Mouse (Mus musculus): ENCODE measurements around the gene Pam16. TPM values are rescaled to one million over a fixed set of nuclear protein-coding genes. Genes with fewer than 3 reads are reported as not detected.

Gene Pam16
- total RNA-seq, 2 experiments from 2014 or later = 129 to 141 TPM

DNA sequence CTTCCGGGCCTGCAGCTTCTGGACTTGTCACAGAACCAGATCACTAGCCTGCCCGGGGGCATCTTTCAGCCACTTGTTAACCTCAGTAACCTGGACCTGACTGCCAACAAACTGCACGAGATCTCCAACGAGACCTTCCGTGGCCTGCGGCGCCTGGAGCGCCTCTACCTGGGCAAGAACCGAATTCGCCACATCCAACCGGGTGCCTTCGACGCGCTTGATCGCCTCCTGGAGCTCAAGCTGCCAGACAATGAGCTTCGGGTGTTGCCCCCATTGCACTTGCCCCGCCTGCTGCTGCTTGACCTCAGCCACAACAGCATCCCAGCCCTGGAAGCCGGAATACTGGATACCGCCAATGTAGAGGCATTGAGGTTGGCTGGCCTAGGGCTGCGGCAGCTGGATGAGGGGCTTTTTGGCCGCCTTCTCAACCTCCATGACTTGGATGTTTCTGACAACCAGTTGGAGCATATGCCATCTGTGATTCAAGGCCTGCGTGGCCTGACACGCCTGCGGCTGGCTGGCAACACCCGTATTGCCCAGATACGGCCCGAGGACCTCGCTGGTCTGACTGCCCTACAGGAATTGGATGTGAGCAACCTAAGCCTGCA lies 23.7 kb upstream of the Pam16 start:
- DNase-seq (ENCODE audit: low spot score) = no peak
- intact Hi-C loops (cut with DNase I) = no loop called here

DNA sequence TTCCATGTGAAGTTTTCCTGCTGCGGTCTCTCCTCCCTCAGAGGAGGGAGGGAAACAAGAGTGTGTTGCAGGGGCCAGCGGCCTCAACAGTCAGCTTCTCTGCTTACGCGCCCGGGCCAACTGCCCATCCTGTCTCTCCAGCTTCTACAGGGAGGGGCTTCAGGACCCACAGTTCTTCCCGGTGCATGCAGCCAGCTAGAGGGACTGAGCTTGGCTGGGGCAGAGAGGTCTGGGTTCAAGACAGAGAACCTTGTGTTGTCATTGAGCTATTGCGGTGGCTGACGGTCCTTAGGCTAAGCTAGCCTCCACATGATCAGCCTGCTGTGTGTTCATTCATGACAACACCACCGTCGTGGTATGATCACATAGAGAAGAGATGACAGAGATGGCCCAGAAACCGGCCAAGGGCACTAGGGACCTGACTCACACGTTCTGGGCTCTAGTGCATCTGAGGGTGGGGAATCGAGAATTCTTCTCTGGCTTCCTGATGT lies 22.9 kb upstream of the Pam16 start:
- intact Hi-C loops (cut with DNase I) = no loop called here

DNA sequence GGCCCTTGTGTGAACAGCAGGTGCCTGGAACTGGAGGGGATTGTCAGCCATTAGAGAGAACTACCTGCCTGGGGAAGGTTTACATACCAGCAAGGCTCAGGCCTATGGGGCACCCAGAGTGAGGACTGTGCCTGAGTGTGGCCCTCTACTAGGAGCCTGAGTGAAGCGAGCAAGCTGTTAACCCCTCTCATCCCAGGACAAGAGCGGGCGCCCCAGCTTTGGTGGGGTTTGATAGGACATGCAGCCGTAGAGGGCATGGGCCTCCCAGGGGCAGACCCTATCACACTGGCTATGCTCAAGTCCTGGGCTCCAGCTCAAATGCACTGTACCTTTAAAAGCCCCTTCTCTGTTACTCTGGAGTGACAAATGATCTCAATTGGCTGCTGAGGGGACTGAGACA lies 22.0 kb upstream of the Pam16 start:
- intact Hi-C loops (cut with DNase I) = no loop called here
- DNase-seq (ENCODE audit: low spot score) = no peak

More for the DNA sequence above, 22.9 kb upstream of the Pam16 start:
- DNase-seq (ENCODE audit: low spot score) = peak; percentile 60

DNA sequence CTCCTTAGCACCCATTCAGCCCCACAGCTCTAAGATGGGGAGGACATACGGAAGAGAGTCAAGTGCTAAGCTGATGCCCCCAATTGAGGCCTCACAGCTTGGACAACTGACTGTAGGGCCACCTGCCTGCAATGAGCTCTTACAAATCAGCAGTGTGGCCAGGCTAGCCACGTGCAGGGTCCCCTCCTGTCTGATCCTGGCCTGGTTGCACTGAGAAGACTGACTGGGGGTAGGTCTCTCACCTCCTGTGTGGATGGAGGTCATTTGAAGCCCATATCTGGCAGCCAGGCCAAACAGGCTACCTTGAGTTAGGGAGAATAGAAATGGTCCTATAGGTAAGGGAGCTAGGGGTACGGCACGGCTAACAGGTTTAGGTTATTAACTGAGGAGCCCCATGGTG lies 21.1 kb upstream of the Pam16 start:
- no peak for DNase-seq (ENCODE audit: low spot score)
- intact Hi-C loops (cut with DNase I) = no loop called here

DNA sequence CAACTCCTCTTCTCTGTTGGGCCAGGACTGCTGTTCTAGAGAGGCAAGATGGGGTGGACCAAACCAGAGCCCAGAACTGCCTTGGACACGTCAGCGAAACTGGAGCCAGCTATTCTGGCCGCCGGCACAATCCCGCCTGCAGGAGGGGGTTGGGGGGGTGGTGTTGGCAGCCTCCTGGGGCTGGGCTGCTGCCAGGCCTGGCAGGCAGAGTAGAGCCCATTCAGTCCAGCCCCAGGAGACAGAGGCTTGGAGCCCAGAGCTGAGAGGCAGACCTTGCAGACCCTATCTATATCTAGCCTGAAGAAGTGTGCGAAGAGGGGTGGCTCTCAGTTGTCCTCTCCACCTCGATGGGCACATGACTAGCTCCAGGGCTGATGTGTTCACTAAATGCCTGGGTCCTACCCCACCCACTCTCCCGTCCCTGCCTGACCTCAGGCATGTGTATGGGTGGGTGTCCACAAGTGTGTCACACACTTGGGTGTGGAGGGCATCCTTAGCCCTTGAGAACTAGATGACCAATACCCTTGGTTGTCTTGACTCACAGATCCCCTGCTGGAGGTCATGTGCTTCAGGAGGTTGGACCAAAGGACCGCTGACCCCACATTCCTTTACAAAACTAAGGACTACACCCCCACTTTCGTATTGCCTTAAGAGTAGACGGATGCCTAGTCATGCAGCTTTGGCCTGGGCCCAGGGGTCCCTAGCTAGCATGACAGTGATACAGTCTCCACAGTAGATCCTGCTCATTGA lies 19.1 kb upstream of the Pam16 start:
- intact Hi-C loops (cut with DNase I) = no loop called here

GRCm38 (mm10) chr16:4642937-4643336 lies 18.1 kb upstream of the Pam16 start:
- DNase-seq (ENCODE audit: low spot score) = no peak

More for the DNA sequence above, 19.1 kb upstream of the Pam16 start:
- peak; percentile 82 for DNase-seq (ENCODE audit: low spot score)

GRCm38 (mm10) chr16:4642190-4642589 lies 17.4 kb upstream of the Pam16 start:
- peak; percentile 70 for DNase-seq (ENCODE audit: low spot score)
- intact Hi-C loops (cut with DNase I) = no loop called here

More at GRCm38 (mm10) chr16:4642937-4643336, 18.1 kb upstream of the Pam16 start:
- intact Hi-C loops (cut with DNase I) = no loop called here

GRCm38 (mm10) chr16:4641119-4641838 lies 16.5 kb upstream of the Pam16 start:
- DNase-seq (ENCODE audit: low spot score) = no peak
- intact Hi-C loops (cut with DNase I) = no loop called here

DNA sequence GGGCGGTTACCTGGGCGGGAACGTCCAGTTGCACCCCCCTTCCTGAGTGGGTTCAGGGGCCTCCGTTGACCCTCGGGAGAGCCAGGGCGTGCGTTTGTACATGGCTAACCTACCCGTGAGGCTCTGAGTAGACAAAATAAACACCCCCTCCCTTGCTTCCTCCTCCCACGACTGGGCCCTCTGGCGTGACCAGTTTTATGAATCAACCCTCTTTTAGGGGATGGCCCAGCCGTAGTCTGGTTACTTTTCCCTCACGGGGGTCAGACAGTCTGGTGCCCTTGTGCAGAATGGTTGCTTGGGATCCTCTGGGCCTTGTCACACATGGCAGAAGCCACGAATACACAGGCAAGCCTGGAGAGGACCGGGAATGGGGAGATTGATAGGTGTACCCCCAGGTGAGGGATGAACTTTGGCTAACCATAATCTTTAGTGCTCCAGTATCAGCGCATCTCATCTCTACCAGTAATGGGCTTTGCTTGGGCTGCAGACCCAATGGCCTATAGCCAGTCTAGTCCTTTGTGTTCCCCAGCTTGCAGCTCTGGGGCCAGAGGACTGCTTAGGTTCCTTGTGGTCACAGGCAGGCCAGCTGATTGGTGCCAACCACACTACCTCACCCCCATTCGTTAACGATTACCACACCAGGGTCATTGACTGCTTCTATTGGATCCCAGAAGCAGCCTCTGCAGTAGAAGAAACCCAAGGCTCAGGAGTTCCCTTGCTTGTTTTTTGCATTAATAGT lies 15.6 kb upstream of the Pam16 start:
- DNase-seq (ENCODE audit: low spot score) = peak; percentile 37
- intact Hi-C loops (cut with DNase I) = no loop called here

DNA sequence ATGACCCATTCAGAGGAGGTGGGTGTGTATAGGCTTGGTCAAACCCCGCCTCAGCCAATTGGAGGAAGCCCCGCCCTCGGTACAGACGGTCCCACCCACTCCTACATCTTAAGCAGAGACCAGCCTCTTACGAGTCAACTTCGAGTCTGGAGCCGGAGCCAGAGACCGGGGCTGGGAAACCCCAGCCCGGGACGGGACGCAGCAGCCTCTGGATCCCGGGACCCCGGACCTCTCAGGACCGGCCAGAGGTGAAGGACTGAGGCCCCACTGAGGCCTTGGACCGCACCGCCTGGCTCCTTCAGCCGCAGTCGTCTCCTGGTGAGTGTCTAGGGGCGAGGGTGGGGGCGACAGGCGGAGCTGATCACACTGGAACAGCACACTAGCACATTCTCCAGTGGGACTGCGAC lies 15.0 kb upstream of the Pam16 start, which contains the start of the genes Vasn and Dnaja3:
Gene Vasn, plus strand, starts transcription at position 111 of the 407 bp plus-strand sequence.
Gene Dnaja3, plus strand, starts transcription at position 159 of the 407 bp plus-strand sequence.
- DNase-seq (ENCODE audit: low spot score) = peak; percentile 86
- intact Hi-C loops (cut with DNase I) = no loop called here

DNA sequence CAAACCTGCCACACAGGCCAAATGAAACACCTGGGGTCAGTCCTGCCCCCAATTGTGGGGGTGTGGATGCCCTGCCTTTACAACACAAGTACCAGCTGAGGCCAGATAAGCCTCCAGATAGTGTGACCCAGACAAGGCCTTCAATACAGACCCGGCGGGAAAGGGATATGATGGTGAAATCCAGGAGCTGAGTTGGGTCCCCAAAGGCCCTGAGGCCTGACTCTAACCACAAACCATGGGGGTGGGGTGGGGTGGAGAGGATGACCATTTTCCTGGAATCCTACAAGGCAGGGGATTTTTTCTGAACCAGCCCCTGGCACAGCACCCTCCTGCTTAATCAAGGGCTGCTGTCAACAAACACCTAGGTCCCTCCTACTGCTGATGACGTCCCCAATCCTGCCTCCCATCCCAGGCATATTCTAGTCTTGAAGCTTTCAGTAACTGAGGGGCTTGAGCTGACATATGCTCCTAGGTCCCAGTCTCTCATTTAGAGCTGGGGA lies 14.2 kb upstream of the Pam16 start:
- DNase-seq (ENCODE audit: low spot score) = no peak

DNA sequence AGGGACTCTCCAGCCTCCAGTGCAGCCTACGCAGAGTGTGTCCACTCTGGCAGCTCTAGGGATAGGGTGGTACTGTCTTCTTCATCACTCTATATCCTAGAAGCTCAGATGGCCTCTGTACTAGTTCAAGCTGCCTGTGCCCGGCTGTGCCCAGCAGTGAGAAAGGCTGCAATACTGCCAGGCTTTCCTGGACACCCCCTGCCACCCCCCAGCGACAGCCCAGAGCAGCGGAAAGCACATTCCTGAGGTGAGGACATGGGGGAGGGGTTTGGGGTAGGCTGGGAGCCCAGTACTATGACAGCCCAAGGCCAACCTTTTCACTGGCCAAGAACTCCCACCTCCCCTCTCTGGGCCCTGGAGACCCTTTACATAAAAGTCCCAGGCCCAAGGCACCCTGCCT lies 11.0 kb upstream of the Pam16 start:
- no peak for DNase-seq (ENCODE audit: low spot score)
- intact Hi-C loops (cut with DNase I) = no loop called here

More for the DNA sequence above, 14.2 kb upstream of the Pam16 start:
- intact Hi-C loops (cut with DNase I) = no loop called here

GRCm38 (mm10) chr16:4634681-4635080 lies 9.9 kb upstream of the Pam16 start:
- intact Hi-C loops (cut with DNase I) = loop anchor here (5.0 kb wide), 1 partner anchor 228 kb away; no protein-coding TSS in a partner anchor

DNA sequence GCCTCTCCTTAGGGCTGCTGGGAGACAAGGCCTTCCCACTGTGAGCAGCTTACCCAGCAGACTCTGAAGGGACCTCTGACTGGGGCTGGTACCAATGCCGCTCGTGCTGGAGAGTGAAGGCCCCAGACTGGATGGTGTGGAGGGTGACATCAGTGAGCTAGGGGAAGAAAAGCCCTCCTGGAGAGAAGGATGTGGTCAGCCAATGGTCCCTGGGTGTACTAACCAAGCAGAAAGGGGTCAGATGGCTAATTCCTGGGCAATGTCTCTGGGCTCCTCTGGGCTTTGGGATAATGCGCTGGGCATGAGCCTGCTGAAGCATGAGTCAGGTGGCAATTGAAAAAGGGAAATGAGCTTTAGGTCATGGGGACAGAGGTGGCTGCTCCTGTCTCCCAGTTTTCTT lies 8.9 kb upstream of the Pam16 start:
- intact Hi-C loops (cut with DNase I) = loop anchor here (5.0 kb wide), 1 partner anchor 229 kb away; no protein-coding TSS in a partner anchor
- DNase-seq (ENCODE audit: low spot score) = no peak

More at GRCm38 (mm10) chr16:4634681-4635080, 9.9 kb upstream of the Pam16 start:
- DNase-seq (ENCODE audit: low spot score) = no peak

- DNase-seq (ENCODE audit: low spot score) = no peak
- intact Hi-C loops (cut with DNase I) = loop anchor here (5.0 kb wide), 1 partner anchor 230 kb away; no protein-coding TSS in a partner anchor
These were observed 7.3 kb upstream of the Pam16 start for GRCm38 (mm10) chr16:4632050-4632449.

DNA sequence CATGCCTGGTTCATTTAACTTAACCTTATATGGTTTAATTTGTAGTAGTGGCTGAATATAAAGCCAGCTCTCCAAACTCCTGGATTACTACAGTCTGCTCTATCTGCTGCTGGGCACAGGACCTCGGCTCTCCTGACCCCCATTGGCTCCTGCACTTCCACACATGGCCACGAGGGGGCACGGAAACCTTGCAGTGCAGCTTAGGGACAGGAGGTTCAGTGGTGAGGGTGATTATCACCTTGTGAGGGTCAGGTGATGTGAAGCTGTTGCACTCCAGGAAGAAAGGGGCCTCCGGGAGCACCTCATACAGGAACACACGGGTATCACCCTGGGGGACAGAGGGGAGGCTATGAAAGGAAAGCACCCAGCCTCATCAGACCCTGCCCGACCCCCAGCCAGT lies 5.2 kb upstream of the Pam16 start:
- intact Hi-C loops (cut with DNase I) = loop anchor here (1.0 to 5.0 kb wide), 3 partner anchors 37 to 232 kb away; partner anchors contain the start of gene Cdip1

GRCm38 (mm10) chr16:4628898-4629419 lies 4.2 kb upstream of the Pam16 start:
- intact Hi-C loops (cut with DNase I) = loop anchor here (2.0 kb wide), 1 partner anchor 162 kb away; the partner anchor contains the start of gene Cdip1
- no peak for DNase-seq (ENCODE audit: low spot score)

More for the DNA sequence above, 5.2 kb upstream of the Pam16 start:
- DNase-seq (ENCODE audit: low spot score) = peak; percentile 56

- no peak for DNase-seq (ENCODE audit: low spot score)
- intact Hi-C loops (cut with DNase I) = no loop called here
These were observed 2.3 kb upstream of the Pam16 start for GRCm38 (mm10) chr16:4627105-4627504.

DNA sequence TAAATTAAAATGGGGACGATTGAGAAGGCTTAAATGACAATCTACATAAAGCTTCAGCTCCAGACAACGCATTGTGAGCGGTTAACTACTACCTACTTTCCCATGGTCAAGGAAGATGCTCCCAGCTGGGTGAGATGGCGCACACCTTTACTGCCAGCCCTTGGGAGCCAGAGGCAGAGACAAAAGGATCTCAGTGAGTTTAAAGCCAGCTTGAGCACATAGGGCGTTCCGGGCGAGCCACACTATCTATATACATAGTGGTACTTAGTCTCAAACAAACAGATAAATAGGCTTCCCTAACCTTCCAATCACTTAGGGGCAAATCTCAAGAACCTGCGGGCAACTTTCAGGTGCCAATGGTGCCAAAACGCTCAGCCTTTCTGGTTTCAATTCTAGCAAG lies 714 bp downstream of the Pam16 start:
- intact Hi-C loops (cut with DNase I) = no loop called here
- no peak for DNase-seq (ENCODE audit: low spot score)
